Mouse (Mus musculus) heart, embryonic 15.5 days (tissue): ENCODE data around the gene Bax. TPM values are rescaled to one million over a fixed set of nuclear protein-coding genes. Genes with fewer than 3 reads are reported as not detected.
A peak's percentile ranks its signal among the peaks of the same experiment; 100 is the strongest.

Experiments
- ATAC-seq: fragments of 200-750 bp; cut with Nextera tagmentation; replicated peaks from 2 replicates; pipeline ENCODE4 v1.8.0; 2017; ENCODE audit warnings: low read depth, moderate TSS enrichment; ENCODE audit not compliant: insufficient number of reproducible peaks, insufficient read depth, low FRiP score
- H3K27ac ChIP-seq: fragments of 300-500 bp; sonication (generic); 2 replicates; pipeline ENCODE4 v1.5.1; 2015; ENCODE audit warnings: mild to moderate bottlenecking, inconsistent platforms
- H3K27me3 ChIP-seq: fragments of 300-500 bp; sonication (generic); 2 replicates; pipeline ENCODE4 v1.6.1; 2015; ENCODE audit warnings: inconsistent platforms
- H3K36me3 ChIP-seq: fragments of 300-500 bp; sonication (generic); 2 replicates; pipeline ENCODE4 v1.6.1; 2015; ENCODE audit warnings: mild to moderate bottlenecking, inconsistent platforms
- H3K4me1 ChIP-seq: fragments of 300-500 bp; sonication (generic); replicated peaks from 2 replicates; pipeline ENCODE4 v1.6.1; 2015; ENCODE audit warnings: inconsistent platforms
- H3K4me2 ChIP-seq: fragments of 300-500 bp; sonication (generic); 2 replicates; pipeline ENCODE4 v1.6.1; 2015; ENCODE audit warnings: inconsistent platforms, mild to moderate bottlenecking, moderate library complexity
- H3K4me3 ChIP-seq: fragments of 300-500 bp; sonication (generic); 2 replicates; pipeline ENCODE4 v1.5.1; 2015; ENCODE audit warnings: mild to moderate bottlenecking, inconsistent platforms
- H3K9ac ChIP-seq: fragments of 300-500 bp; sonication (generic); 2 replicates; pipeline ENCODE4 v1.6.1; 2015; ENCODE audit warnings: mild to moderate bottlenecking, inconsistent platforms
- H3K9me3 ChIP-seq: fragments of 300-500 bp; sonication (generic); replicated peaks from 2 replicates; pipeline ENCODE4 v1.6.1; 2016; ENCODE audit warnings: inconsistent platforms
- WGBS: fragments of 180-500 bp; shearing (Covaris S2); methylation state at CpG from one replicate; pipeline ENCODE4 v1.1.7; 2015; ENCODE audit warnings: mixed read lengths; 5-methylcytosine and 5-hydroxymethylcytosine counted together
- polyA plus RNA-seq: library from polyadenylated mRNA; unstranded; fragments of >200 nt; fragmentation: Nextera tagmentation; extraction: Ambion mirVana; gene quantifications from 2 replicates; pipeline ENCODE4 v1.2.1, GENCODE M21; 2015

Gene Bax
- polyA plus RNA-seq, result 107 and 112 TPM in 2 replicates

- H3K27me3 ChIP-seq, result no peaks in the 10 kb centered on the region
- under 1% methylated on average over 56 of the region's 58 CpGs for WGBS
- H3K9ac ChIP-seq, result peak within 1 kb of the TSS; percentile 86
- H3K9me3 ChIP-seq, result no peaks in the 10 kb centered on the region
- peak within 1 kb of the TSS; percentile 91 for H3K4me3 ChIP-seq
- peaks cover 33% of the 10 kb centered on the region for H3K36me3 ChIP-seq
- H3K4me1 ChIP-seq, result peaks cover 22% of the 10 kb centered on the region
- H3K4me2 ChIP-seq, result peak within 1 kb of the TSS; percentile 87
- peak within 1 kb of the TSS; percentile 74 for H3K27ac ChIP-seq
- peak; percentile 80 for ATAC-seq
These were observed at the start of gene Bax for GRCm38 (mm10) chr7:45466283-45467089. Bax (minus strand) TSS chr7:45466898.

DNA sequence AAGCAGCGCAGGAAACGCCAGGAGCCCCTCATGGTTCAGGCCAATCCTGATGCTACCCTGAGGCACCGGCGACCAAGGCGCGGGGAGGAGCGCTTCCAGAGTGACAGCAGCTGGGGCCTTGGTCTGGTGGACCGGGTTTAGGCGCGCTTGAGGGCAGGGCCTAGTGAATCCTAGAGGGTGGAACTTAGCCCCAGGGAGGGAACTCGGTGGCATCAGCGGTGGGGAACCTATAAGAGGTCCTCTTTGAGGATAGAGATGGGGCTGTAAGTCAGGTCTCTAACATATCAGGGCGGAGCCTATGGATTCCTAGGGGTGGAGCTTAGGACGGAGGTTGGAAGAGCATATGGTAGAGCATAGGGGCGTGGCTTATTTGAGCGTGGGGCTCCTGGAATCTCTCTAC, 48.7 kb upstream of the Bax start:
- WGBS, result 17% methylated on average over 16 of the region's 16 CpGs
- Histone ChIP-seq H3K27me3 (no peaks in the 10 kb centered on the region), H3K4me2 (peak overlapping the region; percentile 30; the same call in 1 of the 2 replicates), H3K9me3 (no peaks in the 10 kb centered on the region), H3K4me3 (no peak overlapping the region), H3K4me1 (peaks cover 7% of the 10 kb centered on the region), H3K36me3 (no peaks in the 10 kb centered on the region), H3K27ac (no peak overlapping the region), H3K9ac (no peak overlapping the region)
- ATAC-seq, result peak; percentile 51; the same call in 1 of the 2 replicates

DNA sequence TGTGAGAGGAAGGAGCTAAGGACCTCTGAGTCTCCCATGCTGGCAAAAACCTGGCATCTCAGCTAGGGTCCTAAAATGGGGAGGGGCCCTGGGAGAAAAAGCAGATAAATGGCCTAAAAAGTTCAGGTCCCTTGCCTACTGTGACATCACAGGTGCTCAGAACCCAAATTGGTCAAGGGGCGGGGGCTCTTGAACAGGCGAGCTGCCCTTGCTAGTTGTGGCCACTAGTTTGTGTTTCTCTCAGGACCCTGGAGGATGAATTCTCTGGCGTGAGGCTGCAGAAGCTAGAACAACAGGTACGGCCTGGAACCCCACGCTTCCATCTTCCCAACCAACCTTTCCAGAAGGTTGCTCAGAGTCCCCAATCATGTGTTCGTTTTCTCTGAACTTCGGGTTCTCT, 47.7 kb upstream of the Bax start:
- H3K4me2 ChIP-seq, result no peak overlapping the region
- H3K9me3 ChIP-seq, result no peaks in the 10 kb centered on the region
- H3K9ac ChIP-seq, result no peak overlapping the region
- H3K27ac ChIP-seq, result no peak overlapping the region
- no peaks in the 10 kb centered on the region for H3K36me3 ChIP-seq
- WGBS, result 80% methylated on average over 7 of the region's 7 CpGs
- H3K27me3 ChIP-seq, result no peaks in the 10 kb centered on the region
- H3K4me3 ChIP-seq, result no peak overlapping the region
- ATAC-seq, result no peak
- H3K4me1 ChIP-seq, result peaks cover 11% of the 10 kb centered on the region

DNA sequence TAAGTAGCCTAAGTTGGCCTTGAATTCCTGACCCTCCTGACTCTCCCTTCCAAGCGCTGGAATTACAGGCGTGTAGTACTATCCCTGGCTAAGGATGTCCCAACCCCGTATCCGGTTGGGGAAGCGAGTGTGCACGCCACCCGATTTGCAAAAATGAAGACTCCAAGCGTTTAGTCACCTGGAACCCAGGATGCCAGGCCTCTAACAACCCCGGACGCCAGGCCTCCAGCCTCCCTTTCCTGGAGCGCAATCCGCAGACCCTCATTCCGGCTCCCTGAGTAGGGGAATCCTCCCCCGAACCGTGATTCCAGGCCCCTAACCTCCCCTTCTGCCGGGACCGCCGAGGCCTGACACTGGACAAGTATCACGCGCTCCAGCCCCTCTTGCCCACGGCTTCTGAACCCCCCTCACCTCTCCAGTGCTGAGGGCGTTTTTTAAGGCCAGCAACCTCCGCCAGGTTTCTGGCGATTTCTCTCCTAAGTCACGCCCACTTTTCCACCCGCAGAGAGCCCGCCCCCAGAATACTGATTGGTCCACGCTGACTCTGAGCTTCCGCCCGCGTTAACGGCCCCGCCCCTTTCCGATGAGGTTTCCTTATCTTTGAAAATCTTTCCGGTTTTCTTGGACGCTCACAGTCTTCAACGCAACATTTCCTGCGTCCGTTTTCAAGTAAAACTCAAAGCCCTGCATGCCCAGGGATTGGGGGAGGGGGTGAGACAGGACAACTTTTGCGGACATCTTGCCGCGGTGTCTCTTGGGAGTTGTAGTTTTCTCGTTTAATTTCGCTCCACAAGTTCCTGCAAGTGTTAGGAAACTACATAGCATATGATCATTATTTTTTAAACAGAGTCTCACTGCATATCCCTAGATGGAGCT, 43.5 kb upstream of the Bax start, which contains the start of gene Nucb1:
TSS of gene Nucb1 (minus strand) at position 495 of the 876 bp plus-strand sequence.
- H3K9me3 ChIP-seq, result no peaks in the 10 kb centered on the region
- peak within 1 kb of the TSS; percentile 79 for H3K4me3 ChIP-seq
- H3K4me1 ChIP-seq, result peaks cover 19% of the 10 kb centered on the region
- ATAC-seq, result peak; percentile 87
- peak within 1 kb of the TSS; percentile 90 for H3K27ac ChIP-seq
- under 1% methylated on average over 44 of the region's 44 CpGs for WGBS
- peak within 1 kb of the TSS; percentile 85 for H3K4me2 ChIP-seq
- H3K36me3 ChIP-seq, result peaks cover 9% of the 10 kb centered on the region; the same call in 1 of the 2 replicates
- no peaks in the 10 kb centered on the region for H3K27me3 ChIP-seq
- H3K9ac ChIP-seq, result peak within 1 kb of the TSS; percentile 79

DNA sequence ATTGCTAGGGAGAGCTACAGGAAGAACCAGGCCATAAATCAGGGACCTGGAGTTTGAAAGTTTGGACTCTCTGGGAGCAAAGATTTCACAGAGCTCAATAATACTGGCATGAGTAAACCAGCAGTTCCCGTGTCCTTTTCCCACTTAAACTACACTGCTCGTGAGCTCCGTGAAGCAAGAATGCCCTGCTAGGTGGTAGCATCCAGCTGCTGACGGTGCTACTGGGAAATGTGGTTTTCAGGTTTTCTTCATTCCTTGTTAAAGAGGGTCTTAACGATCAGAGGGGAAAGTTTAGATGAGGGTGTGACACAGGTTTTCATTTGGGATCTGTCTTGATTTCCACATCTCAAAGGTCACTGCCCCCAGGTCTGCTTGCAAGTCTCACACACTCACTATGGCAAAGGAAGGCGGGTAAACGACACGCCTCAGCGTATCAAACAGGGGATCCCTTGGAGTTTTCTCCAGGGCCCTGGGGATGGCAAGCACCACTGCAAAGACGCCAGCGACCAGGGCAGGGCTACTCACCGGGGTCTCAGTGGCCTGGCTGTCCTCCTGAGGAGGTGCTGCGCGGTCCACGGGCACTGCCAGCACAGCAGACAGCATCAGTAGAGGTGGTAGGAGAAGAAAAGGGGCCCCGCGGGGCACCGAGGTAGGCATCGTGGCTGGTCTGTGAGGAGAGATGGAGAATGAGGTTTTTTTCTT, 42.6 kb upstream of the Bax start:
- Histone ChIP-seq H3K4me1 (peaks cover 19% of the 10 kb centered on the region), H3K9me3 (no peaks in the 10 kb centered on the region), H3K4me3 (peak overlapping the region; percentile 79), H3K27ac (peak overlapping the region; percentile 90), H3K36me3 (peaks cover 9% of the 10 kb centered on the region; the same call in 1 of the 2 replicates), H3K9ac (peak overlapping the region; percentile 79), H3K27me3 (no peaks in the 10 kb centered on the region), H3K4me2 (peak overlapping the region; percentile 85)
- no peak; the same call in 1 of the 2 replicates for ATAC-seq
- 30% methylated on average over 19 of the region's 19 CpGs for WGBS

DNA sequence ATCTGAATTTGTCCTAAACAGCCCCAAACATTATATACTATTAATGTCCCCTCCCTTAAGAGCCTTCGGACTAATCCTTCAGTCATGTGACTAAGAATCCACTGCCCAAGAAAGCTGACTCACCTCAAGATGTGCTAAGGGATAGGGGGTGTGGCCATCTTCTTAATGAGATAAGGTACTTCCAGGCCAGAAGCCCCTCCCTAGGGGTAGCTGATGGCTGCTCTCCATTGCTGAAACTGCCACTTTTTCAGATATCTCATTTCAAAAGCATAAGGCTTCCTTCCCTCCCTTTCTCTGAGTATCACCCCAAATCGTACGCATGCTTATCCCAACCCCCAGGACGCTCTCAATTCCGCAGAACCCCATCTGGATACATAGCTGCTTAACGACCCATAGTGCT, 41.9 kb upstream of the Bax start:
- Histone ChIP-seq H3K4me3 (peak overlapping the region; percentile 79; the same call in 1 of the 2 replicates), H3K4me1 (peaks cover 19% of the 10 kb centered on the region), H3K27me3 (no peaks in the 10 kb centered on the region), H3K36me3 (peaks cover 9% of the 10 kb centered on the region; the same call in 1 of the 2 replicates), H3K9me3 (no peaks in the 10 kb centered on the region), H3K9ac (no peak overlapping the region), H3K27ac (no peak overlapping the region), H3K4me2 (peak overlapping the region; percentile 85; the same call in 1 of the 2 replicates)
- 79% methylated on average over 6 of the region's 6 CpGs for WGBS
- no peak for ATAC-seq

GRCm38 (mm10) chr7:45507583-45507982, 40.9 kb upstream of the Bax start:
- peaks cover 19% of the 10 kb centered on the region for H3K4me1 ChIP-seq
- ATAC-seq, result no peak
- peaks cover 11% of the 10 kb centered on the region for H3K36me3 ChIP-seq
- H3K9me3 ChIP-seq, result no peaks in the 10 kb centered on the region
- WGBS, result 79% methylated on average over 6 of the region's 6 CpGs
- no peak overlapping the region for H3K4me2 ChIP-seq
- no peaks in the 10 kb centered on the region for H3K27me3 ChIP-seq
- H3K27ac ChIP-seq, result no peak overlapping the region
- H3K4me3 ChIP-seq, result no peak overlapping the region
- H3K9ac ChIP-seq, result no peak overlapping the region

GRCm38 (mm10) chr7:45498427-45498826, 31.7 kb upstream of the Bax start:
- WGBS, result 95% methylated on average over 6 of the region's 6 CpGs
- no peak overlapping the region for H3K4me2 ChIP-seq
- H3K4me1 ChIP-seq, result no peaks in the 10 kb centered on the region
- no peaks in the 10 kb centered on the region for H3K27me3 ChIP-seq
- H3K27ac ChIP-seq, result no peak overlapping the region
- H3K9me3 ChIP-seq, result no peaks in the 10 kb centered on the region
- H3K36me3 ChIP-seq, result peaks cover 63% of the 10 kb centered on the region
- no peak overlapping the region for H3K4me3 ChIP-seq
- ATAC-seq, result no peak
- no peak overlapping the region for H3K9ac ChIP-seq

DNA sequence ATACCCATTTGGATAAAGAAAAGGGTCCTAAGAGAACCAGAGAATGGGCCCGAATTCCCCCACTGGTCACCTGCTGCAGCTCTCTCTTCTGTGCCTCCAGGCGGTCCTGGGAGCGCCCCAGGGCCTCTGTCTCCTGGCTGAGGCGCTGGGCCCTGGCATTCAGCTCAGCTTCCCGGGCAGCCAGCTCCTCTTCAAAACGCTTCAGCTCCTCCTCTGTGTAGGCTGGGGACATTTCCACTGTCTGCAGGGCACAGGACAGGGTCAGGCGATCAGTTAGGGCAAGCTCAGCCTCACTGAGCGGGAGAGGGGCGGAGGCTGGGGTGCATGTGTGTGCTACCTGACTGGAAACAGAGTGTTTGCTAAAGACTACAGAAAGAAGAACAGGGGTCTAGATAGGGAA, 27.9 kb upstream of the Bax start:
- Histone ChIP-seq H3K27me3 (no peaks in the 10 kb centered on the region), H3K9ac (no peak overlapping the region), H3K36me3 (peaks cover 55% of the 10 kb centered on the region), H3K4me3 (no peak overlapping the region), H3K4me2 (no peak overlapping the region), H3K4me1 (0 out of 2 replicates have a peak, but pooled peaks cover 4% of the 10 kb centered on the region), H3K27ac (no peak overlapping the region), H3K9me3 (no peaks in the 10 kb centered on the region)
- no peak for ATAC-seq
- 88% methylated on average over 9 of the region's 9 CpGs for WGBS

DNA sequence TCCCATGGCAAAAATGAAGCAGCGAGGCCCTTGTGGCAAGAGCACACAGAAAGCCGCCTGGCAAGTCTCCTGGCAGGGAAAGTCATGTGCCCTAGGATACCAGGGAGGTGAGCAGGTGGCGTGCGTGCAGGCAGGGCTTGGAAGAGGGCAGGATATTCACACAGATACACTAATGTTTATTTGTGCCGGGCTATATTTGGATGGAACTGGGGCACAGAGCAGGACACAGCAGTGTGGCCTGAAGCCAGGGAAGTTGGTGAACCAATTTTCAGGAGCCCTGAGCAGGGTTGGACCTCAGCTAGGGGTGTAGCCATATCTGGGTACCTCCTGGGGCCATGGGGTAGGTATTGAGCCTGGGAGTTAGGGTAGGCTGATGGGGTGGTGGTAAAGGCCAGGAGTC, 26.3 kb upstream of the Bax start:
- 83% methylated on average over 5 of the region's 5 CpGs for WGBS
- Histone ChIP-seq H3K36me3 (peaks cover 42% of the 10 kb centered on the region), H3K4me3 (no peak overlapping the region), H3K27ac (no peak overlapping the region), H3K4me1 (peaks cover 14% of the 10 kb centered on the region), H3K27me3 (no peaks in the 10 kb centered on the region), H3K9me3 (no peaks in the 10 kb centered on the region), H3K9ac (no peak overlapping the region), H3K4me2 (no peak overlapping the region)
- no peak for ATAC-seq
